Mouse (Mus musculus) thymus, adult 2 months (tissue): ENCODE results near the gene Gnb1.

Experiments
- CTCF ChIP-seq: fragments of 200-500 bp; IDR thresholded peaks from 2 replicates; pipeline ENCODE4 v1.5.1; 2012; ENCODE audit warnings: mild to moderate bottlenecking, control low read depth, low read length, moderate library complexity, borderline replicate concordance; ENCODE audit not compliant: control insufficient read depth, poor library complexity, insufficient read depth; ENCODE audit errors: extremely low read depth
- POLR2A ChIP-seq: fragments of 200-500 bp; IDR thresholded peaks from 2 replicates; pipeline ENCODE4 v1.6.1; 2012; ENCODE audit warnings: mild to moderate bottlenecking, low read length, control low read depth, moderate library complexity; ENCODE audit not compliant: control insufficient read depth, poor library complexity, insufficient read depth; ENCODE audit errors: extremely low read depth

GRCm38 (mm10) chr4:155573876-155574275, 82.7 kb downstream of the Gnb1 start:
- TF ChIP-seq CTCF (no peak), POLR2A (no peak)
